Mouse (Mus musculus) retina, postnatal 7 days (tissue): Measurements from ENCODE around the gene Zfhx3.

Source experiments
- DNase-seq: peaks from one replicate; pipeline ENCODE4 v3.0.0-alpha.2; 2012; ENCODE audit warnings: low read depth, low spot score

The Zfhx3 gene

GRCm38 (mm10) chr8:108915876-108916275 is 973.4 kb downstream of the Zfhx3 start:
- no peak for DNase-seq

- DNase-seq, result no peak
These were observed 977.7 kb downstream of the Zfhx3 start for GRCm38 (mm10) chr8:108920151-108920550.

DNA sequence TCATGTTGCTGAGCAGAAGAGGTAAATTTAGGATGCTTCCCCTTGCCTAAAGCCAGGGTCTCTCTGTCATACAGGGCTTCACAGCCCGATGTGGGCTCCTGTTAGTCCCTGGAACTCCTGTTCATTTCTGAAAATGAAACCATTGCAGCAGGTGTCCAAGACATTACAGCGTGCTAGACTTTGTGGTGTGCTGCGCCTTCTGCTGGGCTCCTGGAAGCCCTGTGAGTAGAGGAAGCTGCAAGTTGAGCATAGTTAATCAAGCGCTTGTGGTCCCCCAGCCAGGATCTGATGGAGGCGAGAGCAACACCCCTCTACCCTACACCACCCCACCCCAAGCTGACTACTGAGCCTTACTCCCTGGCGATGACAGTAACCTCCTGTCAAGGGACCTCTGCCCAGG is 980.7 kb downstream of the Zfhx3 start:
- DNase-seq, result no peak

DNA sequence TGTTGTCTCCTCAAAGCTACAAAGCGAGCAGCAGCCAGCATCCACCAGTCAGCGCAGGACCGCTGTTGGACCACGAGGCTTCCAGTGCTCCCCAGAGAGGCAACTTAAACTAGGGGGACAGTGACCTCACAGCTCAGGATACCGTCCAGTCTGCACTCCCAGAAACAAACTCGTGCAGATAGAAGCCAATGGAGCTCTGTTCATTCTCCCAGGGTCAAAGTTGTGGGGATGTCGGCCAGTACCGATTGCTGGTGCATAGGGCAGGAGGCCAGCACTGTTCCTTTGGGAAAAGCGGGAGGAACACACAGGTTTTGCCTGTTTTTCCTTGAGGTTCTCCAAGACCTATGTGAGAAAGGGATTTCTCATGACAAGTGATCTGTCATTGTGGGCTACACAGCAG is 982.1 kb downstream of the Zfhx3 start:
- DNase-seq, result no peak

- no peak for DNase-seq
These were observed 983.7 kb downstream of the Zfhx3 start for GRCm38 (mm10) chr8:108926106-108926505.

GRCm38 (mm10) chr8:108930635-108931034 is 988.2 kb downstream of the Zfhx3 start:
- no peak for DNase-seq

DNA sequence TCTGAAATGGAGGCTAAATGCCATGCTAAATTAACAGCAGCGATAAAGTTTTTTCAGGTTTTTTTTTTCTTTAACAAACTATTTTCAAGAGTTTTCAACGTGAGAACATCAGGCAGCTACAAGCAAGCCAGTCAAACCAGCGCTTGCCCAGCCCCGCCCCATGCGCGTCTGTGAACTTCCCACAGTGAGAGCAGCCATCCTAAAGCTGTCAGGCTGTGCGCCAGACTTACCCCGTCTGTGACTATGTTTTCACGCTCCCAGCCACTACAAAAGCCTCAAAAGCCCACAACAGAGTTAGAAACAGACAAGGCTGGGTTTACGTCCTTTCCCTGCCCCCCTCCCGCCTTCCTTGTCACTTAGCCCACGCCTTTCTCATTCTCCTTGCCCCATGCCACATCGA is 989.4 kb downstream of the Zfhx3 start:
- DNase-seq, result no peak

DNA sequence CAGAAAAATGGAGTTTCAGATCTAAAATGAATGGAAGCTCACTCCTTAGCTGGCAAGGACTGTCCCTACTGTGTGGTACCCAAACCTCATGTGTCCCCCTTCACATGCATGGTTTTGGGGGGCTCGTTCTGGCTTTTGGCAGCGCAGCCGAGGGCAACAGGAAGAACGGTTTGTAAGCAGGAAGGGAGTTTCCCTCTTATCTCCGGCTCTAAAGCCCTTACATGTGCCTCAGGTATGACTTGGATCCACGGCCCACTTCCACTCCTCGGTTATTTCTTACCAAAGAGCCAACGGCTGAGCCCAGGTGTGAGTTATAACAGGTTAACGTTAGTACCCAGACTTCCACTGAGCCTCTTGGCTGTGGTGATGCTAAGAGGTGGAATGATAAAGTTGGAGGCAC is 990.3 kb downstream of the Zfhx3 start:
- no peak for DNase-seq

DNA sequence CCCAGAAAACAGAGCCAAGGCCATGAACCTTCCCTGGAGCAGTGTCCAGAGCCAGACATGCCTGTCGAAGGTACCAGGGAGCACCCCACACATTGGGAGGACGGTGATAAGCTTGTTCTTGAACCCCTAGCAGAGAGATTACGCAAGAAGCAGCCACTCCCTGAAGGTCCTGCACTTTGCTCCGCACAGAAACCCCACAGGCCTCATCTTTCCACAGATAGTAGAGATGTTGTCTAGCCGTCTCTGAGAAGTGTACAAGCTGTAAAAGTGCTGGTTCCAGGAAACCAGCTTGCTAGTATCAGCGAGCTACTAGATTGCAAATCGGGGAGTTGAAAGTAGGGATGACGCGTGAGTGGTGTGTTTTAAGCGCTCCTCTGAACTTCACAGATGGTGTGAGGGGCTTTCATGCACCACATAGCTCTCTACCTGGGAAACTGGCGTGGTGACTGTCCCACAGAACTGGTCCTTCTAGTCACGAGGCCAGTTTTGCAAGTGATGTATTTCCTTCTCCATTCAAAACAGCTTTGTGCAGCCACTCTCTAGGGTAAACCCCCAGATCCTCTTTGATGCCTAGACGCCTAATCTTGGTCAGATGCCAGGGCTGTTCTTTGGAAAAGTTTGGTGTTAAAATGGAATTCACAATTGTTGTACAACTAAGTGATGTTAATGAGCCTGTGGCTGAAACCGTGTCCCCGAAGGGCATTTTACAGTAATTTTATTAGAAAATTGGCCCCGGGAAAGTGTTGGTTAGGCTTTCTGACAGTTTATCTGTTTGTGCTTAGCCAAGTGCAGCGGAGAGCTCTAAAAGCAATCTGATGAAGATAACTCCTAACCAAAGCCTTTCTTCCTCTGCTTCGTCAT is 993.6 kb downstream of the Zfhx3 start:
- no peak for DNase-seq

DNA sequence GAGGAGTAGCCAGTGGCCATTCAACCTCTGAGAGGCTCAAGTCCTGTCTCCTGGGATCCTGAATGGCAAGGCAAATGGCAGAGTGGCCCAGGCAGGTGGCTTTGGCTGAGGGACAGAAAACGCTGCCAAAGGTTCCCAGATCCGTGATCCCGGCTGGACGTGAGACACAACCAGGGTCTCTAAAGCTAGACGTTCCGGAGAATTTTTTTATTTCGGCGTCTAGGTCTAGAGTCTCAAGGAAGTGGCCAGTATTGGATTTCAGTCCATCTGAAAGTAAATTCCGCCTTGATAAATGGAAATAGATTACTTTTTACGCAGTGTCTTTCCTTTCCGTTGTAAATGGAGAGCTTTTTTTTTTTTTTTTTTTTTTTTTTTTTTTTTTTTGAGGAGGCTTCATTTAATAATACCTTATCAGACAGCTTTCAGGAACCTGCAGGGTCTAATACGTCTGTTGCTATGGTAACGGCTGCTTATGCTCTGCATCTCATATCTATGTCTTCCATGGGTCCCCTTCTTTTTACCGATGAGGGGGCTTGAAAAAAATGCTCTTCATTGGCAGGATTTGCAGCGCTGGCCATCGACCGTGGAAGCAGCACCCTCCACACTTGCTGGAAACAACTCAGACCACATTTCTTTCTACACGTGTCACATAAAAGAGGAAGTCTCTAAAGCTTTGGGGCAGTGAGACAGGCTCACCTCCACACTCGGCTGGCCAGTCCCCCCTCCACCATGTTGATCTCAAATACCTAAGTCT is 994.4 kb downstream of the Zfhx3 start:
- no peak for DNase-seq

DNA sequence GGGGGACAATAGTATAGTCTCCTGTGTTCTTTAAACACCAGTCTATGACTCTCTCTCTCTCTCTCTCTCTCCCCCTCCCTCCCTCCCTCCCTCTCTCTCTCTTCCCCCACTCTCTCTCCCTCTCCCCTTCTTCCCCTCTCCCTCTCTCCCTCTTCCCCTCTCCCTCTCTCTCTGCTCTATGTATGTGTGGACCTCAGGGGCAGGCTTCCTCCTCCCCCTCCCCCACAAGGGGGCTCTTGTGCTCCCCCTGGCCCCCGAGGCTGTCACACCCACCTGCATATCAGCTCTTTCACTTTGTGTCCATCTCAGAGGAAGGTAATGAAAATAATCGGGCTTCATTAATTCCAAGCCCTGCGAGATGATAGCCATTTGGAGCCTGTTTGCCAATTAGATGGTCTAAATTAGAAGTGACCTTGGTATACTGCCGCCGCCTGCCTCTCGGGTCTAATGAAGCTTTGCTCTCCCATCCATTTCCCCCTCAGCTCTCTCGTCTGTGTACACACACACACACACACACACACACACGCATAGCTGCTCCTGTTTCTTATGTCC is 995.5 kb downstream of the Zfhx3 start:
- no peak for DNase-seq

GRCm38 (mm10) chr8:108942686-108943085 is 1000.2 kb downstream of the Zfhx3 start:
- no peak for DNase-seq

DNA sequence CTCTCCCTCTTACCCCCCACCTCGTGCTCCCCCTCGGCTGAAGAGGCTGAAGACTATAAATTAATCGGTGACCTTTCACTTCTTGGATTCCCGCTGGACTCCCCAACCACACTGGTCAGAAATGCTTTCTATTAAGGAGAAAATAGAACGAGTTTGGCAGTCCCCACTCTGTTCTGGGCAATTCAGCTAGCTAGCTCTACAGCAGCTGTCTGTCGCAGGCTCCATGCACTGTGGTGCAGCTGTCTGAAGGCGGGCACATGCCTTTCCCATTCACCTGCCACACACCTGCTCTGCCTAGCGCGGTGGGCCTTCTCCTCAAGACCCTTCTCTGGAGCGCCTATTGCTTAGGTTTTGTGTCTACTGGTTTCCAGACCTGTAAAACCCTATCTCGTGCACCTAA is 1000.7 kb downstream of the Zfhx3 start:
- no peak for DNase-seq

DNA sequence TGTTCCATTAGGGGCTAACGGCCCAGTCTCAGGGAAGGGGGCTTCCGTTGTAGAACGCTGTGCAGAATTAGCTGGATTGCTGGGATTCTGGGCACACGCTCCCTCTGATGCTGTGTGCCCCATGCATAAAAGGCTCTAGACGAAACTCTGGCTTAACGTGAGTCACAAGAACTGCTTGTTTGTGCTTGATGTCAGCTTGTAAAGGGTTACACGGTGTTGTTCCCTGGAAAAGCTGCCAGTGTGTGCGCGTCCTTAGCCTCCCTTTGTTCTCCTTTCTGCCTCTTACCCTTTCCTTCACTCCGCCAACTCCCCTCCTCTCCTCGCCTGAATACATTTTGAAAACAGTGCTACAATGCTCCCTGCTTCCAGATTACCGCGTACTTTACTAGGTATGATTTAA is 1001.9 kb downstream of the Zfhx3 start:
- DNase-seq, result no peak

- DNase-seq, result no peak
These were observed 1007.9 kb downstream of the Zfhx3 start for GRCm38 (mm10) chr8:108950311-108950710.

- DNase-seq, result no peak
These were observed 1009.1 kb downstream of the Zfhx3 start for GRCm38 (mm10) chr8:108951560-108951959.

DNA sequence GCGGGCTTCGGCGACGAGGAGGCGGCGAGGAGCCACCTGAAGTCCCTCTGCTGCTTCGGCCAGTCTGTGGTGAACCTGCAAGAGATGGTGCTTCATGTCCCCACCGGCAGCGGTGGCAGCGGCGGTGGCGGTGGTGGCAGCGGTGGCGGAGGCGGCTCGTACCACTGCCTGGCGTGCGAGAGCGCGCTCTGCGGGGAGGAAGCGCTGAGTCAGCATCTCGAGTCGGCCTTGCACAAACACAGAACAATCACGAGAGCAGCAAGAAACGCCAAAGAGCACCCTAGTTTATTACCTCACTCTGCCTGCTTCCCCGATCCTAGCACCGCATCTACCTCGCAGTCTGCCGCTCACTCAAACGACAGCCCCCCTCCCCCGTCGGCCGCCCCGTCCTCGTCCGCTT is 1014.0 kb downstream of the Zfhx3 start:
- no peak for DNase-seq

DNA sequence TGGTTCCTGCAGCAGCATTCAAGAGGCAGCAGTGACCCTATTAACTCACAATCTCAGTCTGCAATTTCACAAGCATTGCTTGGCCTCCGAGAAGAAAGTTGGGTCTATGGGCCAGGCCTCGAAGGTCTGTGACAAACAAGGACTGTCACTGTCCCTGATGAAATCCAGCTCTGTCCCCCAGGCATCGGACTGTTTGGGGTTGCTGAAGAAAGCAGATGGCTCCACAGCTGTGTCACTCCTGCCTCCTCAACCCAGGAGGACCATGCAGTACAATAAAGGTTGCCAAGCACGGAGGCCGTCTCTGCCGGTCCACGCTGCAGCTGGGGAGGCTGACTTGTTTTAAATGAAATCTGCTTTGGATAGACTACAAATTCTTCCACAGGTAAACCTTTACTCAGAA is 1020.1 kb downstream of the Zfhx3 start:
- no peak for DNase-seq

- DNase-seq, result no peak
These were observed 1020.7 kb downstream of the Zfhx3 start for GRCm38 (mm10) chr8:108963181-108963580.

GRCm38 (mm10) chr8:108966041-108966440 is 1023.6 kb downstream of the Zfhx3 start:
- DNase-seq, result no peak

- no peak for DNase-seq
These were observed 1031.3 kb downstream of the Zfhx3 start for GRCm38 (mm10) chr8:108973639-108974325.
